Mouse (Mus musculus): ENCODE measurements at regions not wholly inside any gene's neighbourhood (a gene's known extent, or its start where the extent isn't known, plus 50 kb on each side); places are given as distances from the start of the nearest gene placed in this dataset.

GRCm38 (mm10) chr12:106480281-106481060 lies 470.4 kb downstream of the Vrk1 start:
- DNase-seq (ENCODE audit: low spot score) = no peak

- DNase-seq (ENCODE audit: low spot score) = no peak
Measured at GRCm38 (mm10) chr12:106501622-106502327, 491.7 kb downstream of the Vrk1 start.

- DNase-seq (ENCODE audit: low spot score) = no peak
Measured at GRCm38 (mm10) chr12:106504285-106504684, 494.3 kb downstream of the Vrk1 start.

GRCm38 (mm10) chr12:106514057-106514456 lies 504.0 kb downstream of the Vrk1 start:
- DNase-seq (ENCODE audit: low spot score) = no peak

GRCm38 (mm10) chr12:106515257-106515788 lies 505.3 kb downstream of the Vrk1 start:
- DNase-seq (ENCODE audit: low spot score) = no peak

GRCm38 (mm10) chr12:106519141-106519540 lies 509.1 kb downstream of the Vrk1 start:
- no peak for DNase-seq (ENCODE audit: low spot score)

- DNase-seq (ENCODE audit: low spot score) = no peak
Measured at GRCm38 (mm10) chr12:106524411-106524810, 514.4 kb downstream of the Vrk1 start.

- no peak for DNase-seq (ENCODE audit: low spot score)
Measured at GRCm38 (mm10) chr12:106527116-106527515, 517.1 kb downstream of the Vrk1 start.

GRCm38 (mm10) chr12:106527699-106528434 lies 517.8 kb downstream of the Vrk1 start:
- DNase-seq (ENCODE audit: low spot score) = no peak

GRCm38 (mm10) chr12:106528521-106528920 lies 518.5 kb downstream of the Vrk1 start:
- no peak for DNase-seq (ENCODE audit: low spot score)

- DNase-seq (ENCODE audit: low spot score) = no peak
Measured at GRCm38 (mm10) chr12:106529175-106529574, 519.1 kb downstream of the Vrk1 start.

GRCm38 (mm10) chr12:106535086-106535485 lies 525.1 kb downstream of the Vrk1 start:
- no peak for DNase-seq (ENCODE audit: low spot score)

GRCm38 (mm10) chr12:106535628-106536288 lies 525.7 kb downstream of the Vrk1 start:
- DNase-seq (ENCODE audit: low spot score) = no peak

- no peak for DNase-seq (ENCODE audit: low spot score)
Measured at GRCm38 (mm10) chr12:106536289-106536636, 526.2 kb downstream of the Vrk1 start.

GRCm38 (mm10) chr12:106540003-106540402 lies 530.0 kb downstream of the Vrk1 start:
- DNase-seq (ENCODE audit: low spot score) = no peak

- no peak for DNase-seq (ENCODE audit: low spot score)
Measured at GRCm38 (mm10) chr12:106559566-106559965, 549.5 kb downstream of the Vrk1 start.

- no peak for DNase-seq (ENCODE audit: low spot score)
Measured at GRCm38 (mm10) chr12:106565263-106565681, 555.2 kb downstream of the Vrk1 start.

GRCm38 (mm10) chr12:106566361-106566760 lies 556.3 kb downstream of the Vrk1 start:
- no peak for DNase-seq (ENCODE audit: low spot score)

- no peak for DNase-seq (ENCODE audit: low spot score)
Measured at GRCm38 (mm10) chr12:106567116-106567515, 557.1 kb downstream of the Vrk1 start.

- no peak for DNase-seq (ENCODE audit: low spot score)
Measured at GRCm38 (mm10) chr12:106568541-106569085, 558.6 kb downstream of the Vrk1 start.

- no peak for DNase-seq (ENCODE audit: low spot score)
Measured at GRCm38 (mm10) chr12:106572956-106573355, 562.9 kb downstream of the Vrk1 start.

GRCm38 (mm10) chr12:106582760-106583159 lies 572.7 kb downstream of the Vrk1 start:
- no peak for DNase-seq (ENCODE audit: low spot score)

All from ovary, postnatal 14 days (tissue).